Mouse (Mus musculus) liver, embryonic 14.5 days (tissue): ENCODE data around the gene Arid1b. TPM values are rescaled to one million over a fixed set of nuclear protein-coding genes. Genes with fewer than 3 reads are reported as not detected.

Source experiments
- ATAC-seq: fragments of 200-750 bp; cut with Nextera tagmentation; 2 replicates; pipeline ENCODE4 v1.8.0; 2017; ENCODE audit warnings: moderate number of reproducible peaks, mild to moderate bottlenecking, moderate library complexity; ENCODE audit not compliant: insufficient read depth
- DNase-seq, 3 experiments: peaks; one replicate each; pipeline ENCODE4 v3.0.0-alpha.2; 2012 to 2013; ENCODE audit warnings: low read depth in 3 of 3, low spot score in 3 of 3
- H3K27ac ChIP-seq: fragments of 300-500 bp; sonication (generic); 2 replicates; pipeline ENCODE4 v1.5.1; 2014; ENCODE audit warnings: moderate library complexity, mild to moderate bottlenecking, control low read depth, inconsistent platforms
- H3K27me3 ChIP-seq: fragments of 300-500 bp; sonication (generic); 2 replicates; pipeline ENCODE4 v1.6.1; 2014; ENCODE audit warnings: mild to moderate bottlenecking, low read length, moderate library complexity; ENCODE audit not compliant: control insufficient read depth, insufficient read depth
- H3K36me3 ChIP-seq: fragments of 300-500 bp; sonication (generic); replicated peaks from 2 replicates; pipeline ENCODE4 v1.6.1; 2014; ENCODE audit warnings: low read depth; ENCODE audit not compliant: control insufficient read depth, insufficient read depth
- H3K4me1 ChIP-seq, 2 experiments: fragments of 200-500 bp in 1 of 2; fragments of 300-500 bp in 1 of 2; sonication (generic) in 1 of 2; replicated peaks; 2 replicates each; pipeline ENCODE4 v1.6.1; 2012 to 2014; ENCODE audit warnings: antibody characterized with exemption in 1 of 2, inconsistent platforms in 1 of 2, low read length in 1 of 2; ENCODE audit not compliant: control insufficient read depth in 2 of 2, insufficient read depth in 2 of 2
- H3K4me2 ChIP-seq: fragments of 300-500 bp; sonication (generic); 2 replicates; pipeline ENCODE4 v1.6.1; 2014; ENCODE audit warnings: low read depth, mild to moderate bottlenecking, control low read depth, moderate library complexity
- H3K4me3 ChIP-seq, 2 experiments: fragments of 200-500 bp in 1 of 2; fragments of 300-500 bp in 1 of 2; sonication (generic) in 1 of 2; 2 replicates each; pipeline ENCODE4 v1.5.1; 2012 to 2014; ENCODE audit warnings: low read depth in 2 of 2, low read length in 2 of 2, mild to moderate bottlenecking in 2 of 2, control low read depth in 1 of 2, inconsistent platforms in 1 of 2, moderate library complexity in 1 of 2; ENCODE audit not compliant: insufficient read depth in 1 of 2
- H3K9ac ChIP-seq: fragments of 300-500 bp; sonication (generic); replicated peaks from 2 replicates; pipeline ENCODE4 v1.6.1; 2014; ENCODE audit warnings: mild to moderate bottlenecking, control low read depth, moderate library complexity
- H3K9me3 ChIP-seq: fragments of 300-500 bp; sonication (generic); 2 replicates; pipeline ENCODE4 v1.6.1; 2016; ENCODE audit warnings: low read length, mixed read lengths; ENCODE audit not compliant: control insufficient read depth
- CTCF ChIP-seq: IDR thresholded peaks from 2 replicates; pipeline ENCODE4 v1.5.1; 2016; ENCODE audit warnings: antibody characterized with exemption, low read depth, control low read depth
- EP300 ChIP-seq: IDR thresholded peaks from 2 replicates; pipeline ENCODE4 v1.6.1; 2016; ENCODE audit warnings: antibody characterized with exemption, low read depth
- WGBS: fragments of 180-500 bp; shearing (Covaris S2); extraction: QIAGEN DNeasy Blood & Tissue Kit; methylation state at CpG from one replicate; pipeline ENCODE4 v1.1.7; 2014; ENCODE audit not compliant: insufficient replicate concordance; 5-methylcytosine and 5-hydroxymethylcytosine counted together
- polyA plus RNA-seq, 2 experiments: library from polyadenylated mRNA; depleted of rRNA in 1 of 2; stranded (reverse) in 1 of 2; unstranded in 1 of 2; fragments of >200 nt; fragmentation: Nextera tagmentation in 1 of 2; extraction: Ambion mirVana in 1 of 2; gene quantifications; 2 replicates each; pipeline versions ENCODE4 v1.2.1 to v1.2.3; 2012 to 2014

Gene Arid1b
- polyA plus RNA-seq, 2 experiments = 2.6 to 3.1 TPM

DNA sequence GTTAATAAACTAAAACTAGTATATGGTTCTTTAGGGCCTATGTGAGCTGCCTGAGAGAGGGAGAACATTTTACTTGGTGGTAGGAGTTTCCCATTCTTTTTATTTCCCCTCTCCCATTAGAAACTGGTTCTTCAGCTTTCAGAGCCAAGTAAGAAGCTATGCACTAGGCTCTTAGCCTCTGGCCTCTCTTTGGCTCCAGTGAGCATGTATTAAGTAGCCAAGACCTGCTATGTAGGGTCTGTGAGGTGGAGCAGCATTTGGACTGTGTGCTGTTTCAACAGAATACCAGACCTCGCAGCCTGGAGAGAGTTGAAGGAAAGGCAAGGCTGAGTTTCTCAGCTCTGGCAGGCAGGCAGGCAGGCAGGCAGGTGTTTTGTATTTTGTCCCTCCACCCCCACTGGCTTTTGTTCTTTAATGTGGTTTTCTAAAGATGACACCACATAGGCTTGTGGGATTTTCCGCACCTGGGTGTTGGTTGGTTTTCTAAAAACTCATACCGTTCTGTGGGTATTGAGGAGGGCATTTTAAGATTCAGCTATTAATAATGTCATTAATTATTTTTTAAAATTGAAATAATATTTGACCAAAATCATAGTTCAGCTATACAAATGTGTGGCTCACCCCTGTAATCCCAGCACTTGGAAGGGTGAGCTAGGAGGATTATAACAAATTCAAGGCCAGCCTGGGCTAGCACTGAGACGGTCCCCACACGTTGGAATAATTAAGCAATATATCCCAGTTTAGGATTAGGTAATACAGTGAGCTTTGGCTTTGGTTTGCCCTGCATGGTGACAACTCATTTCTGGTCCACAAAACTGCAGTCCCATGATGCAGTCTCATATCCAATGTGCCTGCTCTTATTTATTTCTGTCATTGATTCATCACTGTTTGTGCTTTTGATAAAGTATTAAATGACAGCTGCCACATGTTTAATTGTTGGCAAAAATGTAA is 132.0 kb downstream of the Arid1b start:
- no peaks in the 10 kb centered on the region for H3K27me3 ChIP-seq
- 84% methylated on average over 5 of the region's 5 CpGs for WGBS

DNA sequence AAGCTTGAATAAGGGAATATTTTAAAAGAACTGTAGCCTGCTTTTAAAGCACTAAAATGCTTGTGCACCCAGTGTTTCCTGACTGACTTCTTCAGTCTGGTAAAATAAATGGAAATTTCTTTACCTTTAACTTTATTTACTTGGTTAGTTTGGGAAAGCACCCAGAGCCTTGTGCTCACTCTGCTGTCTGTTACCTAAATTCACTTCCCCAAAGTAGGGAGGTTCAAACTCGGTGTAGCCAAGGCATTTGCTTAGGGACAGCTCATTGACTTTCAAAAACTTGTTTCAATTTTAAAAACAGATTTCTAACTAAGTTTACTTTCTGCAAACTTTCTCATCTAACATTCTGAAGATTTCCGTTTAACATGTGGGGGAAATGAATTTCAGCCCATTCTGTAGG is 135.5 kb downstream of the Arid1b start:
- Histone ChIP-seq H3K36me3 (no peaks in the 10 kb centered on the region), H3K4me1 (0 out of 4 replicates have a peak, but pooled peaks cover 0 to 3% of the 10 kb centered on the region in 2 experiments), H3K4me2 (no peak overlapping the region), H3K9me3 (no peaks in the 10 kb centered on the region), H3K27me3 (no peaks in the 10 kb centered on the region), H3K9ac (no peak overlapping the region), H3K27ac (no peak overlapping the region), H3K4me3 (no peak overlapping the region)
- no peak for ATAC-seq
- no peak for DNase-seq
- WGBS = 60% methylated on average over 2 of the region's 2 CpGs
- no peak for TF ChIP-seq EP300

More for the DNA sequence above, 132.0 kb downstream of the Arid1b start:
- no peak overlapping the region for H3K9ac ChIP-seq
- no peaks in the 10 kb centered on the region for H3K36me3 ChIP-seq
- TF ChIP-seq EP300 = no peak
- H3K4me1 ChIP-seq = peaks cover 3% of the 10 kb centered on the region in 2 experiments; a peak in 2 of 4 replicates
- no peak overlapping the region for H3K27ac ChIP-seq
- H3K4me3 ChIP-seq = no peak overlapping the region
- no peak overlapping the region for H3K4me2 ChIP-seq
- H3K9me3 ChIP-seq = no peaks in the 10 kb centered on the region
- ATAC-seq (no peak), DNase-seq (no peak)

DNA sequence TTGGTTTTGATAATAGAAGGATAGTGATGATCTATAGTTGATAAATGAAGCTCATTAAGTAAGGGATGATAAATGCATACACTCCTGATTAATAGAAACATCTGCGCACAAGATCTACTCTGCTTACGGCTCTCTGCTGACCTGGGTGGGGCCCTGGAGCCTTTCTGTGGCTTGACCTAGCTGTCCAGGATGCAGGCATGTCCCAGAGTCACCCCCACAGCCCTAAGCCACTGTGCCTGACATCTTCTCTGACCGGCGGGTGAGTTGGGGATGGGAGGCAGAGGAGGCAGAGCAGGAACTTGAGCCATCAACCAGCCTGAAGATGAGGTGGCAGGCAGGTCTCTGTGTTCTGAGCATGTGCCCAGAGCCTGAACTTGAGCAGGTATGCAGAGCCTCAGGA is 136.0 kb downstream of the Arid1b start:
- DNase-seq = no peak
- Histone ChIP-seq H3K27ac (no peak overlapping the region), H3K27me3 (no peaks in the 10 kb centered on the region), H3K9me3 (no peaks in the 10 kb centered on the region), H3K4me2 (no peak overlapping the region), H3K4me3 (no peak overlapping the region), H3K4me1 (peaks cover 0 to 3% of the 10 kb centered on the region in 2 experiments; a peak in 1 of 4 replicates), H3K36me3 (no peaks in the 10 kb centered on the region), H3K9ac (no peak overlapping the region)
- no peak for ATAC-seq
- TF ChIP-seq EP300 (no peak), CTCF (no peak)
- 73% methylated on average over 4 of the region's 4 CpGs for WGBS

DNA sequence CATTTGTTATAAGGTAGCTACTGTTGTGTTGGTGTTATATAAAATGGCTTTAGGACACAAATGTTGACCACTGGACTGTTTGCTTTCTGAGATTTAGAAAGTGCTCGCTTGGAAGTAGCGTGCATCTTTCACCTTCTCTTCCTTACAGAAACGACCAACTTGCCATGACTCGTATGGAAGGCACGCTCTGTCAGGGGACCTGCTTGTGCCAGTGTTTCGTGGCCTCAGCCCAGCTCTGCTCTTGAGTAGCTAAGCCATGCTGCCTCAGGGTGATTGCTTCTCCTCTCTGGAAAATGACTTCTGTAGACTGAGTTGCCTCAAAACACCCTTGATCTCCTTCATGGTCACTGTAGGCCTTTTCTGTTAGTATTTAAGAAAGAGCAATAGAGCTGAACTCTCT is 137.6 kb downstream of the Arid1b start:
- no peak overlapping the region for H3K4me2 ChIP-seq
- ATAC-seq = no peak

DNA sequence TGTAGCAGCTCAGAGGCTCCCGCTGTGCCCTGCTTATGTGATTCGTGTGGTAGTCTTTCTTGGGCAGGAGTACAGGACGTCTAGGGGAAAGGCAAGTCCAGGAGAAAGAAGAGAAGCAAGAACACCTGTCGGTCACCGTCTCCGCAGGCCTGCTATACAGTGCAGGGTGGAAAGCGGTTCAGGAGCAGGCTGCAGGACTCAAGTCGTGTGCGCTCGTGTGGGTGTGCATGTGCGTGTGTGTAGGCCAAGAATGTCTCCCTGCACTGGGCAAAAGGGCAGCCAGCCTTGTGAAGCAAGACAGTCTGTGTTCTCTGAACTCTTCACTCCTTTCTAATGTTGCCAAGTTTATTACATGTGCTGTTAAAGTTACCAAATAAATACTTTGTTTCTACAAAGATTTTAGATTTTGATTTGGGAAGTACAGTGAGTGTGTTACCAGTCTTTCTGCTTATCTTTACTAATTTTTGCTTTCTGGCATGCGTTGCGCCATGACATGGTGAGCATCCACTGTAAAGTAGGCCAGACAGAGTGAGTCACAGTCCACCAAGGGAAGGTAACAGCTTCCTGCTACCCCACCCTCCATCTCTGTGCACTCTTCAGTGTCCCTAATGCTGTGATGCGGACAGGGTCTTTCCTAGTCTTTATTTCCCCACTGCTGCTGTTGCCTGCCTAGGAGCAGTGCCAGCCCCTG is 138.3 kb downstream of the Arid1b start:
- H3K27ac ChIP-seq = no peak overlapping the region
- no peak overlapping the region for H3K4me3 ChIP-seq
- H3K4me1 ChIP-seq = peaks cover 0 to 3% of the 10 kb centered on the region in 2 experiments; a peak in 1 of 4 replicates
- no peak overlapping the region for H3K4me2 ChIP-seq
- no peaks in the 10 kb centered on the region for H3K27me3 ChIP-seq
- TF ChIP-seq CTCF = no peak
- TF ChIP-seq EP300 = no peak
- ATAC-seq = no peak
- no peaks in the 10 kb centered on the region for H3K9me3 ChIP-seq
- 82% methylated on average over 14 of the region's 14 CpGs for WGBS
- no peak overlapping the region for H3K9ac ChIP-seq
- DNase-seq = no peak
- H3K36me3 ChIP-seq = no peaks in the 10 kb centered on the region

More for the DNA sequence above, 137.6 kb downstream of the Arid1b start:
- 76% methylated on average over 6 of the region's 6 CpGs for WGBS
- TF ChIP-seq EP300 = no peak
- no peak overlapping the region for H3K4me3 ChIP-seq
- no peaks in the 10 kb centered on the region for H3K36me3 ChIP-seq
- peaks cover 0 to 3% of the 10 kb centered on the region in 2 experiments; a peak in 1 of 4 replicates for H3K4me1 ChIP-seq
- H3K27me3 ChIP-seq = no peaks in the 10 kb centered on the region
- no peaks in the 10 kb centered on the region for H3K9me3 ChIP-seq
- no peak for DNase-seq
- no peak overlapping the region for H3K9ac ChIP-seq
- no peak overlapping the region for H3K27ac ChIP-seq
